Mouse (Mus musculus): ENCODE results near the gene Tnip2.

The Tnip2 gene

DNA sequence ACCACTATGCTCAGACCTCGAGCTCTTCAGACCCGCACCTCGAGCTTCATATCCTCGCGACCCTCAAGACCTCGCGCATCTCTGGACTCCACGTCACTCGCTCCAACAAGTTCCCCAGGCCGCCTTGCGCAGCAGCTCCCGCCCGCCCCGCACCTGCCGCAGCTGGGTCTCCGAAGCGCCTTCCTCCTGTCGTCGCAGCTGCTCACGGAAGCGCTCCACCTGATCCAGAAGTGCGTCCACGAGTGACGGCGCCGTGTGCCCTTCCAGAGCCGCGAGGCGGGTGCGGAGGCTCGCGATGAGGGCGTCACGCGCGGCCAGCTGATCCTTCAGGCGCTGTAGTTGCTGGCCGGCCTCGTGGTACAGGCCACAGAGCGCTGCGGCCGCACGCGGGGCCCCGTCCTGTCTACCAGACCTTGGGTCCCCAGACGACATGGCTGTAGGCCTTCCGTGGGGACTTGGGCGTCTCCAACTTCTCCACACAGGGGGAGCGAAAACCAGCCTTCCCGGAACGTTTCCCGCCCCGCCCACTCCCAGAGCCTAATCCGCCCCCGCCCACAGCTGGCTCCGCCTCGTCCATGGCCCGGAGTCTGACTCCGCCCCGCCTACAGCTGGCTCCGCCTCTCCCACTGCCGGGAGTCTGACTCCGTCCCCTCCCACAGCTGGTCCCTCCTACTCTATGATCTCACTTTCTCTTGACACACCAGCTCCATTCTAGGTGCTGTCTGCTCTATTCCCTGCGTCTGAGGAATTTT is at the start of gene Tnip2:
Gene Tnip2, minus strand, starts transcription at position 526 of the 752 bp plus-strand sequence.
- DNase-seq (ENCODE audit: low spot score) = peak; percentile 98

DNA sequence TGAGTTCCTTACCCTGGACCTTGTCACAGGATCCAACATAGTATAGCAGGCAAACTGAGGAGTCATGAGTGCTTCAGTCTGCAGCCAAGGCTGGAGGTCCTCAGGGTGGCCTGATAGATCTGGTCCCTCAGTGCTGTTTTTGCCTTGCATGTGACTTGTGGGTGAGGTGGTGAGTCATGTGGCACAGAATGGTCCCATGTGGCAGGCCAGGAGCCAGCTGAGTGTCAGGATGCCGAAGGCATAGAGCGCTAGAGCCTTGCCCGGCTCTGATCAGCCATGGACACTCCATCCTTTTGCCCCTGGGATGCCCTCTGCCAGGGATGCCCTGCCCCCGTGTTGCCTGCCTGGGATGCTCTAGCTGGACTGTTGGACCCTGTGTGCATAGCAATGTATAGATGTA is 38.0 kb upstream of the Tnip2 start:
- no peak for DNase-seq (ENCODE audit: low spot score)

DNA sequence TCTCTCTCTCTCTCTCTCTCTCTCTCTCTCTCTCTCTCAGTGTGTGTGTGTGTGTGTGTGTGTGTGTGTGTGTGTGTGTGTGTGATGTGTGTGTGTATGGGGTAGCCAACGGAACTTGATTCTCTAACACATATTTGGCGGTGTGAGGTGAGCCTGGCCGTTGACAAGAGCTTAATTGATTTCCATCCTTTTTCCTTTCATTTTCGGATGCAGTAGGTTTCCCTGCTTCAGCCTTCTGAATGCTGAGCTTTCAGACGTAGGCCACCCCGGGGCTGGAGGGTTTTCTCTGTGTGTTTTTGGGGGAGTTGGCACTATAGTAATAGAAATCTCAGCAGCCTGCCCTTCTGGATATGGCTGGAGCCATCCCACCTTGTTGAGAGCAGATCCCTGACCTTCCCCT is 36.5 kb upstream of the Tnip2 start:
- no peak for DNase-seq (ENCODE audit: low spot score)

DNA sequence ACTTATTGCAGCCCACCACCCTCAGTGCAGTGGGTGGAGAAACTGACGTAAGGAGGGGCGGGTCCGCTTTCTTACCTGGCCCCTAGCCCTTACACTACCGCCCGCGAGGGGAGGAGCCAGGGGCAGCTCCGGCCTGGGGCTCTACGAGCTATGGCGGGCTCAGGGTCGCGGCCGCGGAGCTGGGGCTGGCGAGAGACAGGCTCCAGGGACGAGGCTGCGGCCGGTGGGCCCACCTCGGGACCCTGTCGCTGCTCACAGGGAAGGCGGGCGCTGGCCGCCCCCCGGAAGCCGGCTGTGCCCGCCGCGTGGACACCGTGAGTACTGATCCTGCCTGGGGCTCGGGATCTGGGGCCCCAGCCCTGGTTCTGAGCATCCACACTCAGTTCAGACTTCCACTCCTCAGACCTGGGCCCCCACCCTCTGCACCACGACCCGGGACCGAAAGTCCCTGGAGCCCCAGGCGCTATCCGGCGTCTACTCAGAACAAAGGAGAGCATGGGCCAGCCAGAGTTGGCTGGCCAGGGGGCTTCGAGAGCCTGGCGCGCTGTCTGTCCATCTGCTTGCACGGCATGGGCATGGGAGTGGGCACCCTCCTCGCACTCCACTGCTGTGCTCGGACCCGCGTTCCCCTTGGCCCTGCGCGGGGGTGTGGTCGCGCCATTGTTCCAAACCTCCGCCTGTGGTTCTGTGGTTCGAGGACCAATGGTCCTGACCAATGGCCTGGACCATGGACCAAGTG is 35.9 kb upstream of the Tnip2 start:
- DNase-seq (ENCODE audit: low spot score) = peak; percentile 58

DNA sequence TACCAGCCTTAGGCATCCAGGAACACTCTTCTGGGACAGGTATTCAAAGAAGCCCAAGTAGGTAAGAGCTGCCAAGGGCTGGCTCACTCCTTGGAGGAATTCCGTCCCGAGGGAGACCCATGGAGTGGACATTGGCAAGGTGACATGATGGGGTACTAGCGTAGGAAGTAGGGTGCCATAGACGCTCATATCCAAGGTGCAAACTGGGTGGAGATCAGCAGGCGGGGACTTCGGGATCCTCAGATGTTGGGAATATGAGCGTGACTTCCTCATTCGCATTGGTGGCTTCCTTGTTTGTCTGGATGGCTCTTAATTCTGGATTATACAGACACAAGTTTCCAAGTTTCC is 35.3 kb upstream of the Tnip2 start:
- no peak for DNase-seq (ENCODE audit: low spot score)

DNA sequence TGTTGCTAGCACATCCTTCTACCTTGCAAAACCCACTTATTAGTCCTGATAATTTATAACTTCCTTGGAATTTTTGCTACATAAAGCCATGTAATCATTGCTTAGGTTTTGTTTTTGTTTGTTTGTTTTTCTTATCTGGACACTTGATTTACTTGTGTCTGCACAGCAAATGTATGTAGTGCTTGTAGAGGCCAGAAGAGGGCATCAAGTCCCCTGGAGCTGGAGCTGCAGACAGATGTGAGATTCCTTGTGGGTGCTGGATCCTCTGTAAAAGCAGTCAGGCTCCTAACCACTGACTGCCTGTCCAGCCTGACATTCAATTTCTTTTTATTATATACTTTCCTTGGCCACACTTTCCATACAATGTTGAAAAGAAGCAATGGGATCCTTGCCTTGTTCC is 33.6 kb upstream of the Tnip2 start:
- DNase-seq (ENCODE audit: low spot score) = peak; percentile 43

DNA sequence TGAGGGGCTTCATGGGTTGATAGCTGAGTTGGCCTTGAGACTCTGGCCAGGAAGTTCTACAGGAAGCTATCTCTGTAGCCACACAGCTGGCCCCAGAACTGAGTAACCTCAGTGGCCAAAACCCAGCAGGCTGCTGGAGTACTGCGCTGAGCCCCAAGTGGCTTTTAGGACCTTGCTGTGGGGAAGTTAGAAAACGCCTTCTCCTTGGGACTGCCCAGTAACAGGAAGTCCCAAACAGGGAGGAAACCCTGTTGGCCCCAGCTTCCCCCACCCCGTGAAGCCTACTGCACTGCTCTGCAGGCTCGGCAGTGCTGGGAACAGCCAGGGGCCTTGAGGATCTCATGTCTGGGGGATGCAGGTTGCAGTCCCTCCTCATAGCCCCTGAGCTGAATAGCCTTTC is 29.3 kb upstream of the Tnip2 start:
- DNase-seq (ENCODE audit: low spot score) = no peak

DNA sequence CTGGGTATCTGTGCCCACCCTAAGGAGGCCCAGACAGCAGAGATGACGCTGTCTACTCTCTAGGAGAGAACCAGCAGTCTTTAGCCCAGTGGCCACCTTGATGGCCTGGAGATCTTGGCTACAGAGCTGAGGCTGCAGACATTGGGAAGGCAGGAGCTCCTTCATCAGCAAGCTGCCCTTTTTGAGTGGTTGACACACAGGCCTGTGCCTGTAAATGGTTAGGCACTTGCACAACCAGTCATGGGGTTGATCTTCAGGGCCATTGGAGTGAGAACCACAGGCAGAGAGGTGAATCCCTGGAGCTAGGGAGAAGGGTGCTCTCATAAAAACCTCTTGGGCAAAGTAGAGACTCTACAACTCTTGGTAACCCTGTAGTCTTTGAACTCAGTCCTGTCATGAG is 28.4 kb upstream of the Tnip2 start:
- no peak for DNase-seq (ENCODE audit: low spot score)

DNA sequence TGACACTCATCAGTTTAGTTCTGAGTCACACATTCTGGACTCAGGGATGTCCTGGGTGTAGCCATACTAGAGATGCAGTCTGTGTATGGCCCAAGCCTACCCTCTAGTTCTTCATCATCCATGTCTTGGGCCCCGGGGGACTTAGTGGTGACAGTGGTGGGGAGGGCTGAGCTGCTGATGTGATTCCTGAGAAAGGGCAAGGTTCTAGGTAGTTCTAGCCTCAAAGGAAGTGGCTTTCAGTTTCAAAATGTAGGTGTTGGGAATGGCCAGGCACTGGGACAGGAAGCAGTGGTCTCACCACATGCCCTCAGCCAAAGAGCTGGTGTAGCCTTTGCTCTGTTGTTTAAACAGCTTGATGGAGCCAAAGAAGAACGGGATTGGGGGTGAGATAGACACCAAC is 25.3 kb upstream of the Tnip2 start:
- no peak for DNase-seq (ENCODE audit: low spot score)

DNA sequence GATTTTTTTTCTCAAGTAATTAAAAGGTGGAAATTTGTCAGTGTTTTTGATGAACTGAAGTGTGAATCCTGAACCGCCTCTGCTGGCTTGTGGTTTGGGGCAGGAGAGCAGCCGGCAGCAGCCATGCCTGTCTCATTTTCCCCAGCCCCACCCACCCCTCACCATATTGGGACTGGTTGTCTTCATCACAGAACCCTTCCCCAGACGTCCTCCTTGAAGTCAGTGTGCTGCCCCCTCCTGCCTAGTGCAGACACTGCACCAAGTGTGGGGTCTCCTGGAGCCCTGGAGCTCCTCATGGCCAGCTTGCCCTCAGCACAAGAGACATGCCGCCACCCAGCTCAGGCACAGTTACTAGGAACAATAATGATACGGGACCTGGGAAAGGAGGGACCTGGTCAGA is 24.7 kb upstream of the Tnip2 start:
- DNase-seq (ENCODE audit: low spot score) = no peak

DNA sequence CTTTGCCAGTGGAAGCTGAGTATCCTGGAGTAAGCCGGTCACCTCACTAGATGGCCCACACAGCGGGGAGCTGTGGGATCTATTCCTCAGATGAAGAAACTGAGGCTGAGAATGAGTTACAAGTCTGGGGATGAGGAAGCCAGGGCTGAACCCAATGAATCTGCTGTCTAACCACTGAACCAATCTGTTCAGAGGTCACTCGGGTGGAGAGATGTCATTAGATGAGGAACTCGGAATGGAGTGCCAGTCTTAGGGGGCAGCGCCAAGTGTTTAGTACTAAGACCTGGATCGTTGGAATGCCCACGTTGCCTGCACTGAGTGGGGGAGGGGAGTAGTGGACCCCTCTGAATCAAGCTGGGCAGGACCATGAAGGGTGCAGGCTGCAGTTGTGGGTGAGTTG is 24.3 kb upstream of the Tnip2 start:
- DNase-seq (ENCODE audit: low spot score) = no peak

DNA sequence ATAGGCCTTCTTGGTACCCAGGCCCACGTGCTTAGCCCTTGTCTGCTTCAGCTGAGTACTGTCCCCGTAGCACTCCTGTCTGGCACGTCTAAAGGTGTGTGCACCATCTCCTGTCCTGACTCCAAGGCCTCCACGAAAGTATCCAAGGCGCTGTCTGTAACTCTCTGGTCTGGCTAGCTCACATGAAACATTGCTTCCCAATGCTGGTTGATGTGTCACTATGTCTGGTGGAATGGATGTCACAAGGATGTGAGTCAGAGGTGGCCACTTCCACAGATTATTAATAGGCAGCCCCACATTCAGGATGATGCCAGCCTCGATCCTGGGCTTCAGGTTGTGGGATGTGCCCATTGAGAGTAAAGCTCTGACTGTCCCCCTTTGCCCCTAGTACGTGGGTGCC is 22.0 kb upstream of the Tnip2 start:
- DNase-seq (ENCODE audit: low spot score) = no peak

DNA sequence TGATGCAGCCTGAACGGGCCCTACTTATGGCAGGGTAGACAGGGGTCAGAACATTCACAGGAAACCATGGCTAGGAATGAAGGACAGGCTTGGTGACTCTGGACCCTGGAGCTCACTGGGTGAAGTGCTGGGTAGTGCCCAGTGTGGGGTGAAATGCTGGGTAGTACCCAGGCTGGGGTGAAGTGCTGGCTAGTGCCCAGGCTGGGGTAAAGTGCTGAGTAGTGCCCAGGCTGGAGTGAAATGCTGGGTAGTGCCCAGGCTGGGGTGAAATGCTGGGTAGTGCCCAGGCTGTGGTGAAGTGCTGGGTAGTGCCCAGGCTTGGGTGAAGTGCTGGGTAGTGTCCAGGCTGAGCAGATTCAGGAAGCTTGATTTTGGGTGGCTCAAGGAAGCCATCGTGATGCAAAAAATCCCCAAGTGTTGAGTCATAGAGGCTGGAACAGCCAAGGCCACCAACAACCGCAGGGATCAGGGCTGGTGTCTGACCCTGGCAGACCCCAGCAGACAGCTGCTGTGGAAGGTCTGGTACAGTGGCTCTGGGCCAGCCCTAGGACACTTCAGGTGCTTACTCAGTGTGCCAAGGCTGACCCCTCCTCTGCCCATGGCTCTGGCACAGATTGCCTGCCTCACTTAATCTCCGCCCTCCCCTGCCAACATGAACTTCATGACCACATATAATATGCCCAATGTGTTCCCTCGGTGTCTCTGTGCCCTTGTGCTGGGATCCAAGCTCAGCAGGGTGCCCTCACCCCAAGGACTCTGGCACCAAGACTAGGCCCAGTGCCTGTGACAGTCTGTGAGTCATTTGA is 21.2 kb upstream of the Tnip2 start:
- no peak for DNase-seq (ENCODE audit: low spot score)

DNA sequence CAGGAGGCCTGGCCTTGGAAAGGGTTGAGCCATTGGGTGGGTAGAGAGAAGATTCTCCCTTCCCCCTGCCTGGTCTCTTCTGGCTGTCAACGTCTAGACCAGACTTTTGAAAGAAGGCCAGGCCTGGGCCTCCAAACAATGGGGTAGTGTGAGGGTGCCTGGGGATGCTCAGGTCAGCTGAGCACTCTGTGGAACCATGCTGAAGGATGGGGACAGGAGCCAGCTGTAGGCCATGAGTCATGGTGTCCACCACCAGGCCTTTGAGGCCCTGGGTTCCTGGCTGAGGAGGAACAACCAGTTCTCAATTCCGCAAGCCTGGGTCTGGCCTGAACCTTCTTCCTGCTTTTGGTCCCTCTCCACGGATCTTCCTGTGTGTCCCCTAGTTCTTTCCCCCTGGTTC is 20.0 kb upstream of the Tnip2 start:
- DNase-seq (ENCODE audit: low spot score) = no peak

DNA sequence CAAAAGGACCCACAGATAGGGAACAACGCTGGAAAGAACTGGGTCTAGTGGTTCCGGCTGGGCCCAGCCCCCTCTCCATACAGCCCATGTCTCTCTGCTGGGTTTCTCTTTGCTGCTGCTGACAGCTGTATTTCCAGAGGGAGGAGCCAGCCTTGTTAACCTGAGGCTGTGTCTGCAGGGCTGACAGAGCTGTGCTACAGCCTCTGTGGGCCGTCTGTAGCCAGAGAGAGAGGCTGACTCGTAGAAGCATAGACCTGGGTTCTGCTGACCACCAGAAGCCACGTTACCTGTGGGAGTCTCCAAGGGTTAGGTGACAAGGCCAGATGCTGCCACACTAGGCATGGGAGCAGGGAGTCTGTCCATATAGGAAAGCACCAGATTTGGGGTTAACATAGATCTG is 19.3 kb upstream of the Tnip2 start:
- DNase-seq (ENCODE audit: low spot score) = no peak

DNA sequence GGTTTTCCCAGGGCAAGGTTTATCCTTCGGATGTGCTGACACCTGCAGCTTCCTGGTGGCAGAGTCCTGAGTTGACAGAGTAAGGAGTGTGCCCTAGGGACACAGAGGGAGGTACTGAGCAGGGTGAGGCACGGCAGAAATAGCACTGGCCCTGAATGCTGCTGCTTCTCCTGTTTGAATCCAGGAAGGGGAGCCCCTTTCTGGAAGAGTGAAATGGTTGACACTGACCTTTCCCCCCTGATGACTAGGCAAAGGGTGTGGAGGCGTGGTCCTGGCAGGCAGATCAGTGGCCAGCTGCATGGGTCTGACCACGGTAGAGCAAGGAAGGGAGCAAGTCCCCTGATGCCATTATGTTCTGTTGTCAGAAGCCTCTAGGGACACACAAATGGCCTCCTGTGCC is 16.9 kb upstream of the Tnip2 start:
- DNase-seq (ENCODE audit: low spot score) = no peak

DNA sequence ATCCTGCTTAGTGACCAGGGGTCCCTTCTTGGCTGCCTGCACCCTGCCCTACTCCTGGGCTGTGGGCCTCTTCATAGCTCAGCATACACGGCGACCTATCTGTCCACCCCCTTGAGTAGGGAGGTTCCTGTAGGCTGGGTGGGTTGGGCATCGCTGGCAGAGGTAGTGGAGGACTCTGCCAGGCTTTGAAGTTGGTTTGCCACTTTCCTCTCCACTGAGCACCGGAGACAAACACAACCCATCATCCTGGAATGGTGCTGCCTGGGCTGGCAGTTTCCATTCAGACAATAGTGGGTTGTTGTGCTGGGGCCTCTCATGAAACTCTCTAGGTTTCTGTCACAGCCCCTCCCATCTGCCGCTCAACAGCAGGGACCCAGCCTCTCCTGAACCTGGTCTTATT is 16.3 kb upstream of the Tnip2 start:
- DNase-seq (ENCODE audit: low spot score) = no peak

DNA sequence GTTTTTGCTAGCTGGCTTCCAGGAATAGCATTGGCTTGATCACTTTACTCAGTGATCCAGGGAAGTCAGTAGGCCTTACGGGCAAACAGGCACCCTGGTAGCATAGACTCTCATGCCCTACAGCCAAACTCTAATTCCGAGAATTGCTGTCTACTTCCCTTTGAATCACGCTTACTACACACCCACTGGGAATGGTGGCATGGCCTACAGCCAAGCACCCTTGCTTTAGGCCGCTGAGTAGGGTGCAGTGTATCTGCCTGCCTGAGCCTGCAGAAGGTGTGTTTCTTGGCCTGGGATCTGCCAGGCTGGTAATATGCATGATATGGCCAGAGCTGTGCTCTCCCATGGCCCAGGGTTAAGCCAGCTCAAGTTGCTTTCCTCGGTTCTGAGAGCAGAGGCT is 14.9 kb upstream of the Tnip2 start:
- DNase-seq (ENCODE audit: low spot score) = peak; percentile 35

DNA sequence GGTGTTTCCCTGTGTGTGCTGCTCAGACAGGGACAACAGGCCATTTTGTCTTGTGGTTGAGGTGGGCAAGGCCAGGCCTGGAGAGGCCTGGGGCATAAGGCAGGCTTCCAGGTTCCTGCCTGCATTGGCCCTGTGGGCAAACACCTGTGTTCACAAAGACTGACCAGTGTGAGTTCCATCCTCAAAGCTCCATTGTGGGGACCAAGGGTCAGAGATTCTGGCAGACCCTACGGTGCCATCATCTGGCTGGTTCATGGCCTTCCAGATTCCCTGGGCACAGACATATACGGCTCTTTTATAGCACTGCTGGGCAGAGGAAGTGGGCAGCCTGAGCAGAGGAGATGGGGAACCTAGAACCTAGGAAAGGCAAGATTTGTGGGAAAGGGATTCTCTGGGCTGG is 13.6 kb upstream of the Tnip2 start:
- DNase-seq (ENCODE audit: low spot score) = no peak

DNA sequence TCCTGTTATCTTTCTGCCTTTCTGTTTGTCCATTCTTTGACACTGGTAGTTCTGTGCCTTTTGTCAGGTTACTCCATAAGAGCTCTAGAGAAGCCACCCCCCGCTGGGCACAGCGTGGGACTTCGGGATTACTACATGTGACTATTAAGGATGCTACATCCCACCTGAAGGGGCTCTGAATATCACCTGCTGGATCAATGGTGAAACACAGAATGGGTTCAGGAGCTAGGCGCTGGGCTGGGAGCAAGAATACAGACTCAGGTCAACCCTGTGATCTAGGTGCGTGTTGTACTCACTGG is 12.6 kb upstream of the Tnip2 start:
- DNase-seq (ENCODE audit: low spot score) = no peak

DNA sequence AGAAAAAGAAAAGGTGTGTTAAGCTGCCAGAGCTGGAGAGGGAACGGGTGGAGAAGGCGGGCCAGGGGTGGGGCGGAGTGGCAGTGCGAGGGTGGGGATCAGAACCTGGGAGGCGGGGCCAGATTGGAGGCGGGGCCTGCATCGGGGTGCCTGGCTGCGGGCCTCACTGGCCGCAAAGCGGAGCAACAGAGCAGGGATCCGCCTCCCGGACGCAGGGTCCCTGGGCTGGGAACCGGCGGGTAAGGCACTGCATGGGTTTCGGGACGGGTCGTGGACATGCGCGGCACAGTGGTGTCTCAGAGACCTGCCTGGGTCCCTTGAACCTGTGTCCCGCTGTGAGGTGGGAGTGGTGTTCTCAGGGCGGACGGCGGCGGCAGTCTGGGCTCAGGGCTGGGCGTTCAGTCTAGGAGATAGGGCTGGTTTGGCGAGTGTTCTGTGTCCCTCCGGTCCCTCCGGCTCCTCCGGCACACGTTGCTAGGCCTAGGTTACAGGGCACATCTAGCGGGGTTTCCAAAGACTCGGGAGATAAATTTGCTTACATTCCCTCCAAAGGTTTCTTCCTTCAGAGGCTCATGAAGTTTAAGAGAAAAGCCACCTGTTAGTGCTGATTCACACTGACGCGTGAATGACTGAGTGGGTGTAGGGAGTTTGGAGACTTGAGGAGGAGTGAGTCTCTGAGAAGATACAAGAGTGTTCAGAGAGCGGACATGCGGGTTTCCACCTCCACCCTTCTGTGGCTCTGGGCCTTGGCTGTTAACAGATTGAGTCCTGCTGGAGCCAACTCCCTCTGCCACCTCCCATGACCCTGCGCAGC is 12.1 kb upstream of the Tnip2 start, which contains the start of gene Sh3bp2:
Gene Sh3bp2, plus strand, starts transcription at position 176 of the 814 bp plus-strand sequence.
- DNase-seq (ENCODE audit: low spot score) = peak; percentile 99

DNA sequence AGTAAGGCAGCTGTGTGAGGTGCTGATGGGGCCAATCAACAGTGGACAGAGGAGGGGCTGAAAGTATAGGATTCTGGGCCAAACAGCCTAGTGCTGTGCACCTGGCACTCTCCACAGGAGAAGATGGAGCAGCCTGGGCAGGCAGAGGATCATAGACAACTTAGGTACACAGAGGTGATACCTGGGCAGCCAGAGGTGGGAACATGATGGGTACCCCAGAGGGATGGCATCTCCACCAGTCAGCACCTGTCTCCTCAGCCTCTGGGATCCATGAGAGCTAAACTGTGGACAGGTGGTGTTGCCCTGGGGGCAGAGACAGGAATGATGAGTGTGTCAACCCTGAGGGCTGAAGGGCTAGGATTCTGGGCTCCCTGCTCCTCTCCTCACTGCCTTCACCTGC is 10.7 kb upstream of the Tnip2 start:
- no peak for DNase-seq (ENCODE audit: low spot score)
